Mouse (Mus musculus): ENCODE measurements around the gene Psd. TPM values are rescaled to one million over a fixed set of nuclear protein-coding genes. Genes with fewer than 3 reads are reported as not detected.

Psd gene
- polyA plus RNA-seq (2014; fragmentation: Nextera tagmentation; extraction: Ambion mirVana) = 41.9 and 44.3 TPM in 2 replicates

GRCm38 (mm10) chr19:46326756-46327305, at the start of gene Psd:
TSS of gene Psd (minus strand) at chr19:46327156.
- Histone ChIP-seq H3K27ac (ENCODE audit: low read length) (peak within 1 kb of the TSS; percentile 55; the same call in 1 of the 2 replicates), H3K27me3 (ENCODE audit: control insufficient read depth, insufficient read depth, low read length) (peaks cover 23% of the 10 kb centered on the region), H3K9me3 (ENCODE audit: control insufficient read depth, low read depth, low read length) (no peaks in the 10 kb centered on the region), H3K36me3 (ENCODE audit: control insufficient read depth, insufficient read depth, low read length) (peaks cover 11% of the 10 kb centered on the region), H3K9ac (replicated peaks; ENCODE audit: low read depth, low read length) (no peak within 1 kb of the TSS), H3K4me3 (ENCODE audit: low read depth, low read length) (peak within 1 kb of the TSS; percentile 69), H3K4me1 (ENCODE audit: control insufficient read depth, insufficient read depth, low read length) (peaks cover 24% of the 10 kb centered on the region), H3K4me2 (replicated peaks; ENCODE audit: low read depth, low read length) (peak within 1 kb of the TSS; percentile 100)
- under 1% methylated on average over 35 of the region's 35 CpGs for WGBS
- no peak for ATAC-seq (ENCODE audit: insufficient number of reproducible peaks, insufficient read depth, low FRiP score, low read depth)

GRCm38 (mm10) chr19:46375891-46376290, 48.9 kb upstream of the Psd start:
- no peak for ATAC-seq (ENCODE audit: insufficient number of reproducible peaks, insufficient read depth, low FRiP score, low read depth)
- Histone ChIP-seq H3K27ac (ENCODE audit: low read length) (no peak overlapping the region), H3K4me2 (replicated peaks; ENCODE audit: low read depth, low read length) (no peak overlapping the region), H3K4me3 (ENCODE audit: low read depth, low read length) (no peak overlapping the region), H3K4me1 (ENCODE audit: control insufficient read depth, insufficient read depth, low read length) (no peaks in the 10 kb centered on the region), H3K9ac (replicated peaks; ENCODE audit: low read depth, low read length) (no peak overlapping the region), H3K9me3 (ENCODE audit: control insufficient read depth, low read depth, low read length) (no peaks in the 10 kb centered on the region), H3K36me3 (ENCODE audit: control insufficient read depth, insufficient read depth, low read length) (peaks cover 36% of the 10 kb centered on the region), H3K27me3 (ENCODE audit: control insufficient read depth, insufficient read depth, low read length) (no peaks in the 10 kb centered on the region)
- 17% methylated on average over 4 of the region's 4 CpGs for WGBS

GRCm38 (mm10) chr19:46375489-46375888, 48.5 kb upstream of the Psd start:
- no peaks in the 10 kb centered on the region for H3K27me3 ChIP-seq (ENCODE audit: control insufficient read depth, insufficient read depth, low read length)
- ATAC-seq (ENCODE audit: insufficient number of reproducible peaks, insufficient read depth, low FRiP score, low read depth) = no peak
- no peak overlapping the region for H3K9ac ChIP-seq (replicated peaks; ENCODE audit: low read depth, low read length)
- no peak overlapping the region for H3K4me2 ChIP-seq (replicated peaks; ENCODE audit: low read depth, low read length)
- no peaks in the 10 kb centered on the region for H3K4me1 ChIP-seq (ENCODE audit: control insufficient read depth, insufficient read depth, low read length)
- no peak overlapping the region for H3K27ac ChIP-seq (ENCODE audit: low read length)
- peaks cover 32% of the 10 kb centered on the region for H3K36me3 ChIP-seq (ENCODE audit: control insufficient read depth, insufficient read depth, low read length)
- no peak overlapping the region for H3K4me3 ChIP-seq (ENCODE audit: low read depth, low read length)
- H3K9me3 ChIP-seq (ENCODE audit: control insufficient read depth, low read depth, low read length) = no peaks in the 10 kb centered on the region
- 56% methylated on average over 5 of the region's 5 CpGs for WGBS

- Histone ChIP-seq H3K4me1 (ENCODE audit: control insufficient read depth, insufficient read depth, low read length) (no peaks in the 10 kb centered on the region), H3K27me3 (ENCODE audit: control insufficient read depth, insufficient read depth, low read length) (no peaks in the 10 kb centered on the region), H3K4me3 (ENCODE audit: low read depth, low read length) (no peak overlapping the region), H3K9me3 (ENCODE audit: control insufficient read depth, low read depth, low read length) (no peaks in the 10 kb centered on the region), H3K36me3 (ENCODE audit: control insufficient read depth, insufficient read depth, low read length) (peaks cover 23% of the 10 kb centered on the region), H3K27ac (ENCODE audit: low read length) (no peak overlapping the region), H3K4me2 (replicated peaks; ENCODE audit: low read depth, low read length) (no peak overlapping the region), H3K9ac (replicated peaks; ENCODE audit: low read depth, low read length) (no peak overlapping the region; the same call in 1 of the 2 replicates)
- ATAC-seq (ENCODE audit: insufficient number of reproducible peaks, insufficient read depth, low FRiP score, low read depth) = no peak
- WGBS = 54% methylated on average over 21 of the region's 21 CpGs
Observed at GRCm38 (mm10) chr19:46374477-46375088, 47.6 kb upstream of the Psd start.

- no peak for ATAC-seq (ENCODE audit: insufficient number of reproducible peaks, insufficient read depth, low FRiP score, low read depth)
- Histone ChIP-seq H3K9ac (replicated peaks; ENCODE audit: low read depth, low read length) (no peak overlapping the region), H3K36me3 (ENCODE audit: control insufficient read depth, insufficient read depth, low read length) (no peaks in the 10 kb centered on the region), H3K27ac (ENCODE audit: low read length) (no peak overlapping the region), H3K9me3 (ENCODE audit: control insufficient read depth, low read depth, low read length) (no peaks in the 10 kb centered on the region), H3K27me3 (ENCODE audit: control insufficient read depth, insufficient read depth, low read length) (no peaks in the 10 kb centered on the region), H3K4me1 (ENCODE audit: control insufficient read depth, insufficient read depth, low read length) (no peaks in the 10 kb centered on the region), H3K4me2 (replicated peaks; ENCODE audit: low read depth, low read length) (no peak overlapping the region), H3K4me3 (ENCODE audit: low read depth, low read length) (no peak overlapping the region)
- WGBS = 25% methylated on average over 4 of the region's 4 CpGs
Observed at GRCm38 (mm10) chr19:46369204-46369603, 42.2 kb upstream of the Psd start.

- Histone ChIP-seq H3K27me3 (ENCODE audit: control insufficient read depth, insufficient read depth, low read length) (no peaks in the 10 kb centered on the region), H3K36me3 (ENCODE audit: control insufficient read depth, insufficient read depth, low read length) (no peaks in the 10 kb centered on the region), H3K9ac (replicated peaks; ENCODE audit: low read depth, low read length) (no peak overlapping the region), H3K27ac (ENCODE audit: low read length) (no peak overlapping the region), H3K4me3 (ENCODE audit: low read depth, low read length) (no peak overlapping the region), H3K4me1 (ENCODE audit: control insufficient read depth, insufficient read depth, low read length) (no peaks in the 10 kb centered on the region), H3K9me3 (ENCODE audit: control insufficient read depth, low read depth, low read length) (no peaks in the 10 kb centered on the region), H3K4me2 (replicated peaks; ENCODE audit: low read depth, low read length) (no peak overlapping the region)
- 88% methylated on average over 23 of the region's 23 CpGs for WGBS
- no peak for ATAC-seq (ENCODE audit: insufficient number of reproducible peaks, insufficient read depth, low FRiP score, low read depth)
Observed at GRCm38 (mm10) chr19:46367798-46368590, 41.0 kb upstream of the Psd start.

GRCm38 (mm10) chr19:46363294-46364009, 36.5 kb upstream of the Psd start:
- no peak overlapping the region for H3K9ac ChIP-seq (replicated peaks; ENCODE audit: low read depth, low read length)
- no peaks in the 10 kb centered on the region for H3K9me3 ChIP-seq (ENCODE audit: control insufficient read depth, low read depth, low read length)
- no peaks in the 10 kb centered on the region for H3K36me3 ChIP-seq (ENCODE audit: control insufficient read depth, insufficient read depth, low read length)
- WGBS = 77% methylated on average over 11 of the region's 11 CpGs
- no peaks in the 10 kb centered on the region for H3K27me3 ChIP-seq (ENCODE audit: control insufficient read depth, insufficient read depth, low read length)
- no peak overlapping the region for H3K27ac ChIP-seq (ENCODE audit: low read length)
- ATAC-seq (ENCODE audit: insufficient number of reproducible peaks, insufficient read depth, low FRiP score, low read depth) = no peak
- no peak overlapping the region for H3K4me3 ChIP-seq (ENCODE audit: low read depth, low read length)
- no peak overlapping the region for H3K4me2 ChIP-seq (replicated peaks; ENCODE audit: low read depth, low read length)
- H3K4me1 ChIP-seq (ENCODE audit: control insufficient read depth, insufficient read depth, low read length) = no peaks in the 10 kb centered on the region

GRCm38 (mm10) chr19:46362104-46362503, 35.1 kb upstream of the Psd start:
- no peaks in the 10 kb centered on the region for H3K36me3 ChIP-seq (ENCODE audit: control insufficient read depth, insufficient read depth, low read length)
- no peak overlapping the region for H3K4me2 ChIP-seq (replicated peaks; ENCODE audit: low read depth, low read length)
- WGBS = 87% methylated on average over 8 of the region's 8 CpGs
- no peaks in the 10 kb centered on the region for H3K9me3 ChIP-seq (ENCODE audit: control insufficient read depth, low read depth, low read length)
- no peak overlapping the region for H3K27ac ChIP-seq (ENCODE audit: low read length)
- no peak for ATAC-seq (ENCODE audit: insufficient number of reproducible peaks, insufficient read depth, low FRiP score, low read depth)
- no peak overlapping the region for H3K9ac ChIP-seq (replicated peaks; ENCODE audit: low read depth, low read length)
- no peak overlapping the region for H3K4me3 ChIP-seq (ENCODE audit: low read depth, low read length)
- no peaks in the 10 kb centered on the region for H3K4me1 ChIP-seq (ENCODE audit: control insufficient read depth, insufficient read depth, low read length)
- H3K27me3 ChIP-seq (ENCODE audit: control insufficient read depth, insufficient read depth, low read length) = 0 out of 2 replicates have a peak, but pooled peaks cover 7% of the 10 kb centered on the region

Measured in stomach, embryonic 14.5 days (tissue).